Mouse (Mus musculus) embryonic facial prominence, embryonic 11.5 days (tissue): ENCODE results near the gene Rnft1. TPM values are rescaled to one million over a fixed set of nuclear protein-coding genes. Genes with fewer than 3 reads are reported as not detected.
A peak's percentile ranks its signal among the peaks of the same experiment; 100 is the strongest.
"Not testable (repeated sequence)": the region's sequence is repeated elsewhere in the genome, so short reads cannot be mapped to it uniquely, and the experiment has no call there.

Experiments
- ATAC-seq: fragments of 200-750 bp; cut with Nextera tagmentation; replicated peaks from 2 replicates; pipeline ENCODE4 v1.8.0; 2017; ENCODE audit warnings: low read depth; ENCODE audit not compliant: insufficient number of reproducible peaks, low FRiP score, low TSS enrichment
- DNase-seq: peaks from one replicate; pipeline ENCODE4 v3.0.0-alpha.2; 2015; ENCODE audit warnings: low spot score
- H3K27ac ChIP-seq: fragments of 300-500 bp; sonication (generic); replicated peaks from 2 replicates; pipeline ENCODE4 v1.5.1; 2014; ENCODE audit warnings: mild to moderate bottlenecking, low read depth, low read length, control low read depth
- H3K27me3 ChIP-seq: fragments of 300-500 bp; sonication (generic); 2 replicates; pipeline ENCODE4 v1.6.1; 2014; ENCODE audit warnings: mild to moderate bottlenecking, low read length, moderate library complexity, mixed read lengths; ENCODE audit not compliant: control insufficient read depth, insufficient read depth
- H3K36me3 ChIP-seq: fragments of 300-500 bp; sonication (generic); replicated peaks from 2 replicates; pipeline ENCODE4 v1.6.1; 2014; ENCODE audit warnings: low read depth, mild to moderate bottlenecking, low read length, moderate library complexity, mixed read lengths; ENCODE audit not compliant: control insufficient read depth, insufficient read depth
- H3K4me1 ChIP-seq: fragments of 300-500 bp; sonication (generic); 2 replicates; pipeline ENCODE4 v1.6.1; 2014; ENCODE audit warnings: low read length, mixed read lengths; ENCODE audit not compliant: control insufficient read depth, insufficient read depth
- H3K4me2 ChIP-seq: fragments of 300-500 bp; sonication (generic); 2 replicates; pipeline ENCODE4 v1.6.1; 2014; ENCODE audit warnings: low read depth, mild to moderate bottlenecking, control low read depth, low read length, moderate library complexity
- H3K4me3 ChIP-seq: fragments of 300-500 bp; sonication (generic); 2 replicates; pipeline ENCODE4 v1.5.1; 2014; ENCODE audit warnings: low read depth, low read length, control low read depth
- H3K9ac ChIP-seq: fragments of 300-500 bp; sonication (generic); replicated peaks from 2 replicates; pipeline ENCODE4 v1.6.1; 2014; ENCODE audit warnings: mild to moderate bottlenecking, control low read depth, low read length
- H3K9me3 ChIP-seq: fragments of 300-500 bp; sonication (generic); replicated peaks from 2 replicates; pipeline ENCODE4 v1.6.1; 2016; ENCODE audit warnings: mild to moderate bottlenecking, low read length, inconsistent platforms, mixed read lengths; ENCODE audit not compliant: control insufficient read depth
- WGBS: fragments of 180-500 bp; shearing (Covaris S2); extraction: QIAGEN DNeasy Blood & Tissue Kit; methylation state at CpG from one replicate; pipeline ENCODE4 v1.1.7; 2014; 5-methylcytosine and 5-hydroxymethylcytosine counted together
- polyA plus RNA-seq: library from polyadenylated mRNA; unstranded; fragments of >200 nt; fragmentation: Nextera tagmentation; extraction: Ambion mirVana; gene quantifications from 2 replicates; pipeline ENCODE4 v1.2.1, GENCODE M21; 2014

Rnft1 gene
- polyA plus RNA-seq, 1 experiment from 2014 or later: 33.4 TPM

- no peak overlapping the region for H3K4me3 ChIP-seq
- 90% methylated on average over 4 of the region's 4 CpGs for WGBS
- H3K9ac ChIP-seq: no peak overlapping the region
- H3K36me3 ChIP-seq: no peaks in the 10 kb centered on the region; the same call in 1 of the 2 replicates
- no peak overlapping the region for H3K4me2 ChIP-seq
- H3K9me3 ChIP-seq: no peaks in the 10 kb centered on the region
- DNase-seq (no peak), ATAC-seq (no peak)
- H3K4me1 ChIP-seq: no peaks in the 10 kb centered on the region
- H3K27ac ChIP-seq: no peak overlapping the region
- no peaks in the 10 kb centered on the region for H3K27me3 ChIP-seq
These were observed 43.1 kb downstream of the Rnft1 start for GRCm38 (mm10) chr11:86527528-86527927.

GRCm38 (mm10) chr11:86532834-86533233 lies 48.4 kb downstream of the Rnft1 start:
- Histone ChIP-seq H3K4me3 (no peak overlapping the region), H3K36me3 (no peaks in the 10 kb centered on the region; the same call in 1 of the 2 replicates), H3K27me3 (no peaks in the 10 kb centered on the region), H3K9ac (no peak overlapping the region), H3K4me2 (no peak overlapping the region), H3K9me3 (no peaks in the 10 kb centered on the region), H3K4me1 (no peaks in the 10 kb centered on the region), H3K27ac (no peak overlapping the region)
- peak; percentile 49 for DNase-seq
- WGBS: 80% methylated on average over 1 of the region's 1 CpGs
- no peak for ATAC-seq

DNA sequence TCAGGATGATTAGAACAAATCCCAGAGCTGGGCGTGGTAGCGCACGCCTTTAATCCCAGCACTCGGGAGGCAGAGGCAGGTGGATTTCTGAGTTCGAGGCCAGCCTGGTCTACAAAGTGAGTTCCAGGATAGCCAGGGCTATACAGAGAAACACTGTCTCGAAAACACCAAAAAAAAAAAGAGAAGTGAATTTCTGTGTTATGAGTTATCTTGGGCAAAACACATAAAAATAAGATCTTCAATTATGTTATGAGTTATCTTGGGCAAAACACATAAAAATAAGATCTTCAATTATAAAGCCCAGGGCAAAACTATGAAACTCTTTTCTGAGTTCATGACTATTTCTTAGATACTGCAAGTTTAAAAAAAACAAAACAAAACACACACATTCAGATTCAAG lies 48.8 kb downstream of the Rnft1 start:
- H3K4me3 ChIP-seq, DNase-seq, H3K4me2 ChIP-seq, H3K9me3 ChIP-seq, H3K36me3 ChIP-seq, ATAC-seq, H3K27me3 ChIP-seq, H3K27ac ChIP-seq, H3K4me1 ChIP-seq, H3K9ac ChIP-seq: not testable (repeated sequence)
- 90% methylated on average over 6 of the region's 6 CpGs for WGBS

- Histone ChIP-seq H3K9me3 (no peaks in the 10 kb centered on the region), H3K4me3 (no peak overlapping the region), H3K4me1 (no peaks in the 10 kb centered on the region), H3K36me3 (no peaks in the 10 kb centered on the region; the same call in 1 of the 2 replicates), H3K9ac (no peak overlapping the region), H3K27ac (no peak overlapping the region), H3K27me3 (no peaks in the 10 kb centered on the region), H3K4me2 (no peak overlapping the region)
- 93% methylated on average over 5 of the region's 5 CpGs for WGBS
- no peak for DNase-seq
- no peak for ATAC-seq
These were observed 49.9 kb downstream of the Rnft1 start for GRCm38 (mm10) chr11:86534201-86534910.

DNA sequence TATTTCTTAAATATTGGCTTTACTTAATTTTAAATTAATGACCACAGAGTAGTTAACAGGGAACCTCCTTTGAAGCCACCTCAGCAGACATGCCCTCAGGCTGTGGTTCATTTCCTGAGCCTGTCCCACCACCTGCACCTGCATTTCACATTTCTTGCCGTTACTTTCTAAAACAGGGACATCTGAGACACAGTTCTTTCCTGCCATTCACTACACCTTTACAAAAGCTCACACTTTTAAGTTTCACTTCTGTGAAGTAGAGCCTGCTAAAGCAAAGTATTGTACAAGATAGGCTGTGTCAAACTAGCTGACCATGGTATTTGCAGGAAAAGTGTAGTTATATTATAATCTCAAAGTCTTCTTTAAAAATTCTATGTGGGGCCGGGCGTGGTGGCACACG lies 54.3 kb downstream of the Rnft1 start:
- Histone ChIP-seq H3K4me1 (peaks cover 2% of the 10 kb centered on the region; the same call in 1 of the 2 replicates), H3K4me3 (no peak overlapping the region), H3K27me3 (no peaks in the 10 kb centered on the region), H3K9ac (no peak overlapping the region), H3K27ac (no peak overlapping the region), H3K36me3 (no peaks in the 10 kb centered on the region; the same call in 1 of the 2 replicates), H3K9me3 (no peaks in the 10 kb centered on the region), H3K4me2 (no peak overlapping the region)
- no peak for DNase-seq
- WGBS: 84% methylated on average over 4 of the region's 4 CpGs
- ATAC-seq: no peak

DNA sequence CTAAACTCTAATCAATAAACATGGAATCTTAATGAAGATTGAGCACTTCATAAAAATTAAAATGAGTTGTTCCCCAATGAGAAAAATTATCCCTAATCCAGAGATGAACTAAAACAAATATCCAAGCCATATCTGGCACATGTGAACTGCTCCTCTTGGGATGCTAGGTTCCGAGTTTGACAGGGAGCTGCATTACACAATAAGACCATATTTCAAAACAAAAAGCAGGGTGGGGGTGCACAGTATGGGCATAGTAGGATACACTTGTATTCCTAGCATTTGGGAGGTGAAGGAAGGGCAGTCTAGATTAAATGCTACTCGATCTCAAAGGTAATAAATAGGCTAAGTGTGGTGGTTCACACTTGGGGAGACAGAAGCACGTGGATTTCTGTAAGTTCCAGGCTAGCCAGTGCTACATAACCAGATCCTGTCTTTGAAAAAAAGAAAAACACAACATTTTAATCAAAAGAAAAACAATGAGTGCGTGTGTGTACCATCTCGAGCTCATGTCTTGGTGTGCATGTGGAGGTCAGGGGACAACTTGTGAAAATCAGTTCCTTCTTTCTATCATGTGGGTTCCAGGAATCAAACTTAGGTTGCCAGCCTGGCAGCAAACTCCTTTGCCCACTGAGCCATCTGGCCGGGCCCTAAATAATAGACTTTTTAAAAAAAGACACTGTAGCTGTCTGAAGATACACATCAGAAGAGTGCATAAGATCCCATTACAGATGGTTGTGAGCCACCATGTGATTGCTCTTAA lies 55.4 kb downstream of the Rnft1 start:
- Histone ChIP-seq H3K27me3 (no peaks in the 10 kb centered on the region), H3K4me1 (peaks cover 2% of the 10 kb centered on the region; the same call in 1 of the 2 replicates), H3K4me2 (no peak overlapping the region), H3K4me3 (no peak overlapping the region), H3K9ac (no peak overlapping the region), H3K27ac (no peak overlapping the region), H3K9me3 (no peaks in the 10 kb centered on the region), H3K36me3 (no peaks in the 10 kb centered on the region)
- DNase-seq (no peak), ATAC-seq (no peak)
- WGBS: 89% methylated on average over 6 of the region's 6 CpGs

DNA sequence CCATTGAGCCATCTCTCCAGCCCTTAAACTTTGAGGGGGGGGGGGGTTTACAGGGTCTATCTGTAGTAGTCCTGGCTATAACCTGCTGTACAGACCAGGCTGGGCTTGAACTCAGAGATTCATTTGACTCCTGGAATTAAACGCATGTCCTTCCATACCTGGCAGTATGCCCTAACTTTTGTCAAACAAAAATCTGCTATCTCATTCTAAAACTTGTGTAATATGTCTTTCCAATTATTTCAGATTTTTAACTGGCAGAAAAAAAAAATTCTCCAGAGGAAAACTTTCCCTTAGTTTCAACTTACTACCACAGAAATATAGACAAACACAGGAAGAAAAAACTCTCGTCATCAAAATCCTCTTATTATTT lies 56.0 kb downstream of the Rnft1 start:
- peaks cover 2% of the 10 kb centered on the region; the same call in 1 of the 2 replicates for H3K4me1 ChIP-seq
- H3K9me3 ChIP-seq: no peaks in the 10 kb centered on the region
- no peaks in the 10 kb centered on the region for H3K36me3 ChIP-seq
- 94% methylated on average over 2 of the region's 2 CpGs for WGBS
- H3K27ac ChIP-seq: no peak overlapping the region
- no peaks in the 10 kb centered on the region for H3K27me3 ChIP-seq
- no peak overlapping the region for H3K9ac ChIP-seq
- no peak overlapping the region for H3K4me3 ChIP-seq
- no peak for DNase-seq
- no peak for ATAC-seq
- no peak overlapping the region for H3K4me2 ChIP-seq

DNA sequence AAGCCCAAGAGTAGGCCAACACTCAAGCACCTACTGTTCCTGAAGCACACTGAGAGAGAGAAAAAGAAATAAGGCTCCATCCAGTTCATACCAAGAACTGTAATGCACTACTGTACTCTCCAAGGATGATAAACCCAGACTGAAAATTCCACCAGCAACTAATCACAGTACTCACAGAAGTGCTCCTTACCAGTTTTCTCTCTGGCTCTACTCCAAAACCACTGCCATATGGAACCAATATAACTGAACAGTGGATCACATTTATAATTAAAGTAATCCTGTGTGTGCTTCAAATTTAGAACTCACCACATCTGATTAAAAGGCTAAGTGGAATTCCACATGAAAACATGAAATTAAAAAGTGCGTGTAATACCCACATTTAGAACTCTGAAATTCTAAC lies 58.4 kb downstream of the Rnft1 start:
- WGBS: 51% methylated on average over 1 of the region's 1 CpGs
- peaks cover 2% of the 10 kb centered on the region; the same call in 1 of the 2 replicates for H3K4me1 ChIP-seq
- no peaks in the 10 kb centered on the region for H3K9me3 ChIP-seq
- H3K27me3 ChIP-seq: no peaks in the 10 kb centered on the region
- ATAC-seq (no peak), DNase-seq (peak; percentile 64)
- no peak overlapping the region for H3K27ac ChIP-seq
- no peak overlapping the region for H3K4me3 ChIP-seq
- H3K9ac ChIP-seq: no peak overlapping the region
- H3K4me2 ChIP-seq: no peak overlapping the region
- H3K36me3 ChIP-seq: no peaks in the 10 kb centered on the region
